Mouse (Mus musculus) small intestine, adult 2 months (tissue): Measurements from ENCODE around the gene Lingo2.

Experiments
- CTCF ChIP-seq: fragments of 200-500 bp; IDR thresholded peaks from 2 replicates; pipeline ENCODE4 v1.5.1; 2012; ENCODE audit warnings: low read depth, mild to moderate bottlenecking, control low read depth, inconsistent platforms, low read length, moderate library complexity, mixed read lengths; ENCODE audit not compliant: insufficient replicate concordance, insufficient read length; ENCODE audit errors: extremely low read depth
- POLR2A ChIP-seq: fragments of 200-500 bp; IDR thresholded peaks from 2 replicates; pipeline ENCODE4 v1.6.1; 2012; ENCODE audit warnings: low read depth, mild to moderate bottlenecking, control low read depth, inconsistent platforms, low read length, moderate library complexity

DNA sequence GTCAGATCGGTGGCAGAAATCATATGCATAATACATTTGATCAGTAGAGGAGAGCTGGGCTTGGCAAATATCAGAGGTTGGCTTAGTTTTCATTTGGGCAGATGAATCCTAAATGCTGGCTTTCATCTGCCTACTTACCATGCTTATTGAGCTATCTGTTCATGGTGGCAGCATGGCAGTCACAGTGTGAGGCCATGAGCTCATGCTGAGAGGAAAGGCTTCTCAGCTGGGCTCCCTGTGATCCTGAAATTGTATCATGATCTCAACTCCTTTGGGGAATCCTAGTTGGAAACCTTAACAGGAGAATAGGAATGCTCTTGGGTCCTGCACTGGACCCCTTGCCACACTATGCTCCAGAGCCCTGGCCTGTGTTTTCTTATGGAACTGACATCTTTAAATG is 1105.0 kb downstream of the Lingo2 start:
- TF ChIP-seq CTCF: no peak
- no peak for TF ChIP-seq POLR2A
